9 mouse cellular contexts compared by ENCODE assay signal in the genomic region with DNA sequence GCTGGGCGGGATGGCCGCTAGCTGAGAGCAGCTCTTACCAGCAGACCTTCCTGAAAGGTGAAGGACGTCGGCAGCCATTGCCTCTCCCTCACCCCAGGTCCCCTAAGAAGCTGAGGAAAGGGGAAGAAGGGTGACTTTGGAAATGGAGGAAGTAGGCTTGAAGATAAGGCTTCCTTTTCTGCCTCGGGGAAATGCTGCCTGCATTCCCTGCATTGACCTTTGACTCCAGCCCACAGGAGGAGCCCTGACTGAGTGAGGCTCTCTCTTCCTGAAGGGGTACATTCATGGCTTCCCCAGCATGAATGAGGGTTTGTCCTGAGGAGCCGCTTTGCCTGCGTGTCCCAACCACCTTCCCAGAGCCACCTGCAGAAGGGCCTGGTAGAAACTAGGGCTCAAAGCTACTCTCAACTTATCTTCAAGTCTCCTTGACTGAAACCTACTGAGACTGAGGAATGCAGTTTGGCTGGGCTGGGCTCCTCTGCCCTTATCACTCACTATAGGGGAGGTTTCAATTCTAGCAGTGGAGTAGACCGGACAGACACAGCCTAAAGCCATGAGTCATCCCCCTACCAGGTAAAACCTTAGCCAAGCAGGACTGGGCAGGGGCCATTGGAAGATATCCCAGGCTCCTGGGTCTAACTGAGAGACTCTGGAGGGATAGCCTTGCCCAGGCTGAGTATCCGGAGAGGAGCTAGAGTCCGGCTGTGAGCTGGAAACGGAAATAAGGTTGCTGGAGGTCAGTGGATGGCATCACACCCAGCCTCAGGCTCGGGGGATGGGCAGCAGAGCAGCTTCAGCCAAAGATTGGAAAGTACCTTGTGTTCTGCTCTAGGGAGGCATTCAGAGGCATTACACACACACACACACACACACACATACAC. TPM values are rescaled to one million over a fixed set of nuclear protein-coding genes. Genes with fewer than 3 reads are reported as not detected.
DNase-seq lines count a peak whose midpoint lies in the region; ATAC-seq and TF ChIP-seq lines count a peak whose summit lies in the region.
"Had no signal": no experiment of that assay in that cellular context is flagged by ENCODE, and none has a peak within 500 bp of the region (broad histone marks: within the 10 kb centered on the region; RNA-seq: fewer than 3 reads in every experiment).

No protein-coding gene starts in this region.

- DNase-seq in adrenal gland, postnatal 10 days, result peak; percentile 86
- peak; percentile 32 for DNase-seq in liver
- no peak for DNase-seq in right cerebral cortex, postnatal 10 days (ENCODE audit: low spot score in 2 of 2)
- no peak for DNase-seq in layer of hippocampus, postnatal 10 days (ENCODE audit: low spot score in 2 of 2)
- no peak for DNase-seq in left cerebral cortex, adult 18-20 months (ENCODE audit: low spot score in 2 of 2)

- peaks cover 31% of the 10 kb centered on the region for H3K4me1 ChIP-seq in ES-Bruce4 (ENCODE audit: control insufficient read depth, insufficient read depth, low read length)
- H3K4me1 ChIP-seq in heart, embryonic 14.5 days (ENCODE audit: control insufficient read depth in 2 of 2, insufficient read depth in 2 of 2, low read length in 2 of 2), result peaks cover 19 to 22% of the 10 kb centered on the region in 2 experiments
- peaks cover 34% of the 10 kb centered on the region for H3K4me1 ChIP-seq in small intestine, adult 2 months (ENCODE audit: control insufficient read depth, insufficient read depth, insufficient read length, low read length)

- 0 out of 2 replicates have a peak, but pooled peaks have one; percentile 33 for ATAC-seq in heart, embryonic 14.5 days (ENCODE audit: insufficient number of reproducible peaks, insufficient read depth, low FRiP score, low read depth)

- peak overlapping the region; percentile 33 for H3K9ac ChIP-seq in ES-Bruce4 (ENCODE audit: low read depth, poor library complexity, severe bottlenecking)
- no peak overlapping the region for H3K9ac ChIP-seq in heart, embryonic 14.5 days (ENCODE audit: low read length)
- H3K9ac ChIP-seq: limb, embryonic 12.5 days had no signal

- no peak overlapping the region; the same call in 1 of the 2 replicates for H3K4me3 ChIP-seq in ES-Bruce4 (ENCODE audit: low read depth, low read length)
- no peak overlapping the region for H3K4me3 ChIP-seq in heart, embryonic 14.5 days (ENCODE audit: control insufficient read depth in 1 of 2, insufficient read depth in 1 of 2, low read depth in 1 of 2, low read length in 2 of 2)
- H3K4me3 ChIP-seq in small intestine, adult 2 months (ENCODE audit: low read depth, low read length), result peak overlapping the region; percentile 13; the same call in 1 of the 2 replicates
- H3K4me3 ChIP-seq: limb, embryonic 12.5 days had no signal

- no peaks in the 10 kb centered on the region for H3K9me3 ChIP-seq in ES-Bruce4 (replicated peaks; ENCODE audit: control insufficient read depth, insufficient read depth, low read length, poor library complexity, severe bottlenecking)
- no peaks in the 10 kb centered on the region for H3K9me3 ChIP-seq in heart, embryonic 14.5 days (ENCODE audit: control insufficient read depth, low read length)
- H3K9me3 ChIP-seq: limb, embryonic 12.5 days had no signal

- no peak for TF ChIP-seq POLR2A in ES-Bruce4 (IDR thresholded peaks at IDR 0.05; ENCODE audit: insufficient read depth, low read length)
- no peak for TF ChIP-seq POLR2A in small intestine, adult 2 months (IDR thresholded peaks at IDR 0.05; ENCODE audit: low read depth, low read length)

- H3K27me3 ChIP-seq in ES-Bruce4 (ENCODE audit: control insufficient read depth, insufficient read depth, low read length, poor library complexity, severe bottlenecking), result no peaks in the 10 kb centered on the region
- H3K27me3 ChIP-seq in heart, embryonic 14.5 days (ENCODE audit: control insufficient read depth, insufficient read depth, low read length), result no peaks in the 10 kb centered on the region
- H3K27me3 ChIP-seq in small intestine, adult 2 months (ENCODE audit: control insufficient read depth, insufficient read depth, low read length), result no peaks in the 10 kb centered on the region
- H3K27me3 ChIP-seq: limb, embryonic 12.5 days had no signal

- 28% methylated on average over 12 of the region's 12 CpGs for WGBS in heart, embryonic 14.5 days
- 26% methylated on average over 12 of the region's 12 CpGs for WGBS in small intestine, adult 2 months

- TF ChIP-seq CTCF in ES-Bruce4 (IDR thresholded peaks at IDR 0.05; ENCODE audit: low read depth, low read length), result no peak
- no peak for TF ChIP-seq CTCF in small intestine, adult 2 months (IDR thresholded peaks at IDR 0.05; ENCODE audit: extremely low read depth, insufficient read length, insufficient replicate concordance, low read depth, low read length)

- H3K36me3 ChIP-seq in ES-Bruce4 (ENCODE audit: control insufficient read depth, insufficient read depth, low read length, poor library complexity, severe bottlenecking), result no peaks in the 10 kb centered on the region
- no peaks in the 10 kb centered on the region for H3K36me3 ChIP-seq in heart, embryonic 14.5 days (ENCODE audit: control insufficient read depth, insufficient read depth, low read length)
- H3K36me3 ChIP-seq in small intestine, adult 2 months (ENCODE audit: control insufficient read depth, insufficient read depth, low read length), result peaks cover 31% of the 10 kb centered on the region
- H3K36me3 ChIP-seq: limb, embryonic 12.5 days had no signal

- peak overlapping the region; percentile 80 for H3K27ac ChIP-seq in ES-Bruce4 (ENCODE audit: insufficient read depth, low read length)
- H3K27ac ChIP-seq in heart, embryonic 14.5 days (replicated peaks in 1 of 2; ENCODE audit: control insufficient read depth in 1 of 2, insufficient read depth in 1 of 2, low read depth in 2 of 2, low read length in 2 of 2), result peak overlapping the region; percentile 38 to 64; a peak in 2 of 4 replicates
- H3K27ac ChIP-seq in small intestine, adult 2 months (ENCODE audit: insufficient read depth, low read depth, low read length), result peak overlapping the region; percentile 96
- H3K27ac ChIP-seq: limb, embryonic 12.5 days had no signal

- peak; percentile 58 for TF ChIP-seq EP300 in ES-Bruce4 (IDR thresholded peaks at IDR 0.05; ENCODE audit: insufficient read depth, low read depth, low read length)

- H3K4me2 ChIP-seq in heart, embryonic 14.5 days (ENCODE audit: low read length), result peak overlapping the region; percentile 13
- H3K4me2 ChIP-seq: limb, embryonic 12.5 days had no signal

RNA-seq across cellular contexts. Expression of a gene that starts 18.5 kb away (rescaled TPM):
- polyA plus RNA-seq in ES-Bruce4 (2011; ENCODE audit: insufficient read depth, insufficient read length, low read depth, missing spikeins), result 13.4 and 14.6 TPM in 2 replicates
- total RNA-seq in adrenal gland, postnatal 10 days (2021), result 10 to 100 TPM in 1 of 2 experiments, 1 to 10 TPM in 1; 4.4 to 10.9 TPM
- polyA plus RNA-seq in heart, embryonic 14.5 days (2014; fragmentation: Nextera tagmentation; extraction: Ambion mirVana), result 8.0 and 9.1 TPM in 2 replicates
- polyA plus RNA-seq in small intestine, adult 2 months (2012; rRNA removed), result 68.2 and 145 TPM in 2 replicates
- 1 to 10 TPM; 6.4 to 6.6 TPM for total RNA-seq in layer of hippocampus, postnatal 10 days (2021)
- total RNA-seq in left cerebral cortex, adult 18-20 months (2021), result 10 to 100 TPM; 10.2 to 10.7 TPM

RNA-seq across cellular contexts. Expression of a gene that starts 28.0 kb away (rescaled TPM):
- polyA plus RNA-seq in ES-Bruce4 (2011; ENCODE audit: insufficient read depth, insufficient read length, low read depth, missing spikeins), result 11.3 and 11.5 TPM in 2 replicates
- total RNA-seq in adrenal gland, postnatal 10 days (2021), result 1 to 10 TPM; 3.5 to 4.6 TPM
- polyA plus RNA-seq in heart, embryonic 14.5 days (2014; fragmentation: Nextera tagmentation; extraction: Ambion mirVana), result 1.3 and 1.8 TPM in 2 replicates
- 0.46 TPM in 1 of 2 replicates, not detected in the other for polyA plus RNA-seq in small intestine, adult 2 months (2012; rRNA removed)
- 10 to 100 TPM; 14.5 to 15.7 TPM for total RNA-seq in layer of hippocampus, postnatal 10 days (2021)
- total RNA-seq in left cerebral cortex, adult 18-20 months (2021), result 10 to 100 TPM; 15.4 to 16.8 TPM

Comparison
In these comparisons a context has a peak if more than half of its experiments do, and no peak if none do; other contexts are left out.
1. DNase-seq: peak in adrenal gland, postnatal 10 days (single experiment) and liver (single experiment); none in right cerebral cortex, postnatal 10 days (0 of 2), layer of hippocampus, postnatal 10 days (0 of 2) and left cerebral cortex, adult 18-20 months (0 of 2).
2. Peak in every context shown above with its lines, with median percentiles within 50 percentile points of each other: H3K27ac ChIP-seq.